Mouse (Mus musculus) retina, postnatal 1 day (tissue): ENCODE measurements around the gene Gcg.

Experiments
- DNase-seq: peaks from one replicate; pipeline ENCODE4 v3.0.0-alpha.2; 2012

Gene Gcg

GRCm38 (mm10) chr2:62483550-62483949, at the start of gene Gcg:
TSS of gene Gcg (minus strand) at chr2:62483650.
- DNase-seq, result no peak

GRCm38 (mm10) chr2:62531065-62531464, 47.6 kb upstream of the Gcg start:
- DNase-seq, result no peak

GRCm38 (mm10) chr2:62526399-62526798, 42.9 kb upstream of the Gcg start:
- no peak for DNase-seq

GRCm38 (mm10) chr2:62517790-62518189, 34.3 kb upstream of the Gcg start:
- no peak for DNase-seq

- DNase-seq, result no peak
Measured at GRCm38 (mm10) chr2:62514477-62514876, 31.0 kb upstream of the Gcg start.

GRCm38 (mm10) chr2:62513477-62513876, 30.0 kb upstream of the Gcg start:
- DNase-seq, result no peak

- DNase-seq, result no peak
Measured at GRCm38 (mm10) chr2:62507130-62507529, 23.7 kb upstream of the Gcg start.

GRCm38 (mm10) chr2:62506441-62506840, 23.0 kb upstream of the Gcg start:
- no peak for DNase-seq

GRCm38 (mm10) chr2:62504269-62504796, 20.9 kb upstream of the Gcg start:
- DNase-seq, result no peak

GRCm38 (mm10) chr2:62503326-62503725, 19.9 kb upstream of the Gcg start:
- DNase-seq, result no peak

GRCm38 (mm10) chr2:62502516-62502915, 19.1 kb upstream of the Gcg start:
- DNase-seq, result no peak

GRCm38 (mm10) chr2:62498821-62499220, 15.4 kb upstream of the Gcg start:
- no peak for DNase-seq

GRCm38 (mm10) chr2:62498086-62498485, 14.6 kb upstream of the Gcg start:
- no peak for DNase-seq

GRCm38 (mm10) chr2:62497333-62498002, 14.0 kb upstream of the Gcg start:
- DNase-seq, result no peak

- DNase-seq, result no peak
Measured at GRCm38 (mm10) chr2:62495407-62495806, 12.0 kb upstream of the Gcg start.

GRCm38 (mm10) chr2:62489832-62490231, 6.4 kb upstream of the Gcg start:
- DNase-seq, result no peak

- DNase-seq, result peak; percentile 12
Measured at GRCm38 (mm10) chr2:62484906-62485305, 1.5 kb upstream of the Gcg start.

GRCm38 (mm10) chr2:62480285-62481198, 2.9 kb downstream of the Gcg start:
- DNase-seq, result no peak

GRCm38 (mm10) chr2:62469551-62469950, 13.9 kb downstream of the Gcg start:
- DNase-seq, result no peak

GRCm38 (mm10) chr2:62463287-62463686, 20.2 kb downstream of the Gcg start:
- DNase-seq, result no peak

GRCm38 (mm10) chr2:62462174-62462573, 21.3 kb downstream of the Gcg start:
- no peak for DNase-seq

GRCm38 (mm10) chr2:62460815-62461450, 22.5 kb downstream of the Gcg start:
- no peak for DNase-seq

- peak; percentile 49 for DNase-seq
Measured at GRCm38 (mm10) chr2:62460231-62460710, 23.2 kb downstream of the Gcg start.
